ENCODE assay signal across 14 mouse cellular contexts in the genomic region with DNA sequence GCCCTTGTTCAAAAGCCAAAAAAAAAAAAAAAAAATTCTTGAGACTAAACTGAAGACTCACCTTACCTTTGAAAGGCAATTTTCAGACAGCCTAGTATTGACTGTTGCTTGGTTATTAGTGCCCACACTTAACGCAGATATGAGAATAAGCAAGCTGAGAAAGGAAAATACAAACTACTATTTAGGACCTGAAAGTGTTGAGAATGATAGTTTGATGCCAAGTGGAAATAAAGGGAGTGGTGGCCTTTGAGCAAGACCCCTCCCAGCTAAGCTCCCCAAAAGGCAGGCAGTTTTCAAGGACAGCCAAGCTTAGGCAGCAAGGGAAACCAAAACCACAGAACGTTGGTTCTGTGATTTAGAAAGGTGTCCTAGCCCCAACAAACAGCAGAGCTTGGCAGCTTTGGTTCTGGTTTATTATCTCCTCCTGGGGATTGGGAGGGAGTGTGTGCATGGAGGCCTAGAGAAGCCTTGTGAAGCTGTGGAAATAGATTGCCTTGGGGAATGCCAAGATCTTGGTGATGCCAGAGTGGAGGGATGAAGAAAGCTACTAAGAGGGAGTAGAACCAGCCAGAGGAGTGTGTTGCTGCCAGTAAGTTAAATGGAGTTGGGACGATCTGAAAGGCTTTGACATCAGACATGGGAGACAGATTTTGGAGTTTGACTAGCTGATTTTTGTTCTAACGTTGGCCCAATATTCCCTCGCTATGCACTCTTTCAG. TPM values are rescaled to one million over a fixed set of nuclear protein-coding genes. Genes with fewer than 3 reads are reported as not detected.
DNase-seq lines count a peak whose midpoint lies in the region; ATAC-seq lines count a peak whose summit lies in the region.
"Had no signal": no experiment of that assay in that cellular context is flagged by ENCODE, and none has a peak within 500 bp of the region (broad histone marks: within the 10 kb centered on the region; RNA-seq: fewer than 3 reads in every experiment).

No protein-coding gene starts in this region.

- ATAC-seq in embryonic facial prominence, embryonic 11.5 days (replicated peaks; ENCODE audit: insufficient number of reproducible peaks, low FRiP score, low TSS enrichment, low read depth) = no peak
- no peak for ATAC-seq in kidney, embryonic 15.5 days (replicated peaks; ENCODE audit: low FRiP score)
- no peak for ATAC-seq in intestine, embryonic 16.5 days
- ATAC-seq: inflammation-experienced regulatory T-cells, adult 6 months had no signal

- H3K4me3 ChIP-seq in embryonic facial prominence, embryonic 11.5 days (ENCODE audit: low read depth, low read length) = no peak overlapping the region
- H3K4me3 ChIP-seq in embryonic facial prominence, embryonic 10.5 days = no peak overlapping the region; the same call in 1 of the 2 replicates
- no peak overlapping the region for H3K4me3 ChIP-seq in kidney, embryonic 15.5 days (replicated peaks)
- H3K4me3 ChIP-seq in intestine, embryonic 16.5 days (ENCODE audit: low read length) = no peak overlapping the region
- H3K4me3 ChIP-seq: limb, embryonic 13.5 days had no signal

- H3K36me3 ChIP-seq in embryonic facial prominence, embryonic 11.5 days (replicated peaks; ENCODE audit: control insufficient read depth, insufficient read depth, low read depth, low read length) = peaks cover 64% of the 10 kb centered on the region
- H3K36me3 ChIP-seq in embryonic facial prominence, embryonic 10.5 days (replicated peaks) = peaks cover 99% of the 10 kb centered on the region
- peaks cover 99% of the 10 kb centered on the region for H3K36me3 ChIP-seq in kidney, embryonic 15.5 days
- H3K36me3 ChIP-seq in intestine, embryonic 16.5 days (ENCODE audit: control insufficient read depth, insufficient read depth, low read length) = peaks cover 77% of the 10 kb centered on the region

- no peaks in the 10 kb centered on the region for H3K27me3 ChIP-seq in embryonic facial prominence, embryonic 11.5 days (ENCODE audit: control insufficient read depth, insufficient read depth, low read length)
- H3K27me3 ChIP-seq in embryonic facial prominence, embryonic 10.5 days (replicated peaks; ENCODE audit: low read depth, poor library complexity, severe bottlenecking) = no peaks in the 10 kb centered on the region
- no peaks in the 10 kb centered on the region for H3K27me3 ChIP-seq in kidney, embryonic 15.5 days
- H3K27me3 ChIP-seq in intestine, embryonic 16.5 days (replicated peaks; ENCODE audit: control insufficient read depth, insufficient read depth, low read length) = no peaks in the 10 kb centered on the region
- H3K27me3 ChIP-seq: limb, embryonic 13.5 days had no signal

- no peak overlapping the region for H3K4me2 ChIP-seq in embryonic facial prominence, embryonic 11.5 days (ENCODE audit: low read depth, low read length)
- H3K4me2 ChIP-seq in kidney, embryonic 15.5 days = no peak overlapping the region
- H3K4me2 ChIP-seq in intestine, embryonic 16.5 days (ENCODE audit: low read depth, low read length) = no peak overlapping the region
- H3K4me2 ChIP-seq: limb, embryonic 13.5 days had no signal

- no peak overlapping the region for H3K27ac ChIP-seq in embryonic facial prominence, embryonic 11.5 days (replicated peaks; ENCODE audit: low read depth, low read length)
- no peak overlapping the region for H3K27ac ChIP-seq in embryonic facial prominence, embryonic 10.5 days (replicated peaks)
- H3K27ac ChIP-seq in kidney, embryonic 15.5 days = peak overlapping the region; percentile 28; the same call in 1 of the 2 replicates
- peak overlapping the region; percentile 23; the same call in 1 of the 2 replicates for H3K27ac ChIP-seq in intestine, embryonic 16.5 days (ENCODE audit: low read length)
- H3K27ac ChIP-seq: limb, embryonic 13.5 days had no signal

- DNase-seq in embryonic facial prominence, embryonic 11.5 days (ENCODE audit: low spot score) = peak; percentile 22
- no peak for DNase-seq in embryonic facial prominence, embryonic 10.5 days (ENCODE audit: low spot score)
- no peak for DNase-seq in kidney, postnatal 10 days
- DNase-seq in 3T3-L1 (ENCODE audit: low read depth, low spot score) = peak; percentile 40
- DNase-seq in testis, postnatal 10 days (ENCODE audit: low spot score) = no peak
- DNase-seq in layer of hippocampus, adult 9-10 months (ENCODE audit: low spot score) = no peak
- DNase-seq: B cell, adult 2 months; cerebellum, adult 11-12 months; heart, postnatal 10 days; thymus, adult 18-20 months had no signal

- H3K9ac ChIP-seq in embryonic facial prominence, embryonic 11.5 days (replicated peaks; ENCODE audit: low read length) = no peak overlapping the region
- no peak overlapping the region for H3K9ac ChIP-seq in kidney, embryonic 15.5 days
- no peak overlapping the region for H3K9ac ChIP-seq in intestine, embryonic 16.5 days (ENCODE audit: low read depth, low read length)
- H3K9ac ChIP-seq: limb, embryonic 13.5 days had no signal

- 69% methylated on average over 5 of the region's 5 CpGs for WGBS in embryonic facial prominence, embryonic 11.5 days
- 70% methylated on average over 5 of the region's 5 CpGs for WGBS in embryonic facial prominence, embryonic 10.5 days
- 66% methylated on average over 5 of the region's 5 CpGs for WGBS in kidney, embryonic 15.5 days
- 69% methylated on average over 5 of the region's 5 CpGs for WGBS in intestine, embryonic 16.5 days

- H3K4me1 ChIP-seq in embryonic facial prominence, embryonic 11.5 days (ENCODE audit: control insufficient read depth, insufficient read depth, low read length) = no peaks in the 10 kb centered on the region
- H3K4me1 ChIP-seq in embryonic facial prominence, embryonic 10.5 days = no peaks in the 10 kb centered on the region
- H3K4me1 ChIP-seq in kidney, embryonic 15.5 days = no peaks in the 10 kb centered on the region
- H3K4me1 ChIP-seq in intestine, embryonic 16.5 days (ENCODE audit: control insufficient read depth, insufficient read depth, low read length) = no peaks in the 10 kb centered on the region
- H3K4me1 ChIP-seq: limb, embryonic 13.5 days had no signal

- no peaks in the 10 kb centered on the region for H3K9me3 ChIP-seq in embryonic facial prominence, embryonic 11.5 days (replicated peaks; ENCODE audit: control insufficient read depth, low read length)
- peaks cover 7% of the 10 kb centered on the region; the same call in 1 of the 2 replicates for H3K9me3 ChIP-seq in embryonic facial prominence, embryonic 10.5 days
- H3K9me3 ChIP-seq in kidney, embryonic 15.5 days (replicated peaks) = no peaks in the 10 kb centered on the region
- H3K9me3 ChIP-seq in intestine, embryonic 16.5 days (ENCODE audit: control insufficient read depth, low read length) = peaks cover 3% of the 10 kb centered on the region; the same call in 1 of the 2 replicates

RNA-seq across cellular contexts. Expression of a gene that starts 13.1 kb away (rescaled TPM):
- 87.8 and 101 TPM in 2 replicates for polyA plus RNA-seq in embryonic facial prominence, embryonic 11.5 days (2014; fragmentation: Nextera tagmentation; extraction: Ambion mirVana)
- polyA plus RNA-seq in embryonic facial prominence, embryonic 10.5 days (2016; fragmentation: Nextera tagmentation; extraction: Ambion mirVana) = 73.8 and 77.8 TPM in 2 replicates
- 56.1 and 64.9 TPM in 2 replicates for polyA plus RNA-seq in kidney, embryonic 15.5 days (2015; fragmentation: Nextera tagmentation; extraction: Ambion mirVana)
- 37.5 and 41.3 TPM in 2 replicates for polyA plus RNA-seq in intestine, embryonic 16.5 days (2015; fragmentation: Nextera tagmentation; extraction: Ambion mirVana)

RNA-seq across cellular contexts. Expression of a gene that starts 16.2 kb away (rescaled TPM):
- 0.49 and 0.64 TPM in 2 replicates for polyA plus RNA-seq in embryonic facial prominence, embryonic 11.5 days (2014; fragmentation: Nextera tagmentation; extraction: Ambion mirVana)
- polyA plus RNA-seq in embryonic facial prominence, embryonic 10.5 days (2016; fragmentation: Nextera tagmentation; extraction: Ambion mirVana) = 0.40 and 0.69 TPM in 2 replicates
- 21.0 and 25.7 TPM in 2 replicates for polyA plus RNA-seq in kidney, embryonic 15.5 days (2015; fragmentation: Nextera tagmentation; extraction: Ambion mirVana)
- 9.4 and 20.2 TPM in 2 replicates for polyA plus RNA-seq in intestine, embryonic 16.5 days (2015; fragmentation: Nextera tagmentation; extraction: Ambion mirVana)
- polyA plus RNA-seq: inflammation-experienced regulatory T-cells, adult 6 months; limb, embryonic 13.5 days had no signal

RNA-seq across cellular contexts. Expression of a gene that starts 16.6 kb away (rescaled TPM):
- polyA plus RNA-seq in embryonic facial prominence, embryonic 11.5 days (2014; fragmentation: Nextera tagmentation; extraction: Ambion mirVana) = 131 and 144 TPM in 2 replicates
- 203 and 205 TPM in 2 replicates for polyA plus RNA-seq in embryonic facial prominence, embryonic 10.5 days (2016; fragmentation: Nextera tagmentation; extraction: Ambion mirVana)
- 176 and 209 TPM in 2 replicates for polyA plus RNA-seq in kidney, embryonic 15.5 days (2015; fragmentation: Nextera tagmentation; extraction: Ambion mirVana)
- polyA plus RNA-seq in intestine, embryonic 16.5 days (2015; fragmentation: Nextera tagmentation; extraction: Ambion mirVana) = 103 TPM in 2 replicates

RNA-seq across cellular contexts. Expression of a gene that starts 21.9 kb away (rescaled TPM):
- 6.9 and 7.4 TPM in 2 replicates for polyA plus RNA-seq in embryonic facial prominence, embryonic 11.5 days (2014; fragmentation: Nextera tagmentation; extraction: Ambion mirVana)
- 9.6 and 9.7 TPM in 2 replicates for polyA plus RNA-seq in embryonic facial prominence, embryonic 10.5 days (2016; fragmentation: Nextera tagmentation; extraction: Ambion mirVana)
- polyA plus RNA-seq in kidney, embryonic 15.5 days (2015; fragmentation: Nextera tagmentation; extraction: Ambion mirVana) = 10.5 and 12.2 TPM in 2 replicates
- polyA plus RNA-seq in intestine, embryonic 16.5 days (2015; fragmentation: Nextera tagmentation; extraction: Ambion mirVana) = 15.4 and 18.3 TPM in 2 replicates

RNA-seq across cellular contexts. Expression of a gene that starts 26.2 kb away (rescaled TPM):
- polyA plus RNA-seq in embryonic facial prominence, embryonic 11.5 days (2014; fragmentation: Nextera tagmentation; extraction: Ambion mirVana) = 273 and 294 TPM in 2 replicates
- polyA plus RNA-seq in embryonic facial prominence, embryonic 10.5 days (2016; fragmentation: Nextera tagmentation; extraction: Ambion mirVana) = 283 and 288 TPM in 2 replicates
- 281 and 284 TPM in 2 replicates for polyA plus RNA-seq in kidney, embryonic 15.5 days (2015; fragmentation: Nextera tagmentation; extraction: Ambion mirVana)
- 246 and 254 TPM in 2 replicates for polyA plus RNA-seq in intestine, embryonic 16.5 days (2015; fragmentation: Nextera tagmentation; extraction: Ambion mirVana)

Comparison
In these comparisons a context has a peak if more than half of its experiments do, and no peak if none do; other contexts are left out.
1. DNase-seq: peak in embryonic facial prominence, embryonic 11.5 days (single experiment) and 3T3-L1 (single experiment); none in embryonic facial prominence, embryonic 10.5 days (single experiment), kidney, postnatal 10 days (single experiment), testis, postnatal 10 days (single experiment) and layer of hippocampus, adult 9-10 months (single experiment).
2. H3K27ac ChIP-seq: peak in kidney, embryonic 15.5 days (single experiment) and intestine, embryonic 16.5 days (single experiment); none in embryonic facial prominence, embryonic 11.5 days (single experiment) and embryonic facial prominence, embryonic 10.5 days (single experiment).